Mouse (Mus musculus): Measurements from ENCODE around the gene Suco.

GRCm38 (mm10) chr1:161794447-161795211, 81.9 kb downstream of the Suco start:
- no peak for TF ChIP-seq POLR2A (IDR thresholded peaks at IDR 0.05; ENCODE audit: insufficient read depth, low read length)
- no peak for TF ChIP-seq CTCF (IDR thresholded peaks at IDR 0.05; ENCODE audit: low read depth, low read length)
- no peak for TF ChIP-seq EP300 (IDR thresholded peaks at IDR 0.05; ENCODE audit: insufficient read depth, low read depth, low read length)
